Mouse (Mus musculus): ENCODE measurements around the gene Acot5.

DNA sequence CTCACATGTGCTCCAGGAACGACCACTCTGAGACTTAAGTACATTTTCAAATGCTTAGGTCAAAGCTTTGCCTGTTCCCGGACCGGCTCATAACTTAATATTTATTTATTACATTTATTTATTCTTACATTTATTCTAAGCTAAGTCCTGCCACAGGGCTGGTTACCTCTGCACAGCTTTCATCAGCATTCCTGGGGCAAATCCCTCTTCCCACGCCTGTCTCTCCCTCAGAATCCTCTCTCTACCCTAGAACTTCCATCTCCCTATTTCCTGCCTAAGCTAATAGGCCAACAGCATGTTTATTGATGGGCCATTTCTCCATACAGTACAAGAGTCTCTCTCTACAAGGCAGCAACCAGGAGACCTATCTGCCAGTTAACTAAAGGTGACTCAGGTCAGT, 1.4 kb upstream of the Acot5 start:
- TF ChIP-seq POLR2A (IDR thresholded peaks at IDR 0.05; ENCODE audit: insufficient read depth, low read depth, low read length) (no peak), CTCF (IDR thresholded peaks at IDR 0.05; ENCODE audit: insufficient read depth, low read depth, low read length) (no peak)
